Mouse (Mus musculus): Measurements from ENCODE around the gene Cpsf4l.

The Cpsf4l gene

DNA sequence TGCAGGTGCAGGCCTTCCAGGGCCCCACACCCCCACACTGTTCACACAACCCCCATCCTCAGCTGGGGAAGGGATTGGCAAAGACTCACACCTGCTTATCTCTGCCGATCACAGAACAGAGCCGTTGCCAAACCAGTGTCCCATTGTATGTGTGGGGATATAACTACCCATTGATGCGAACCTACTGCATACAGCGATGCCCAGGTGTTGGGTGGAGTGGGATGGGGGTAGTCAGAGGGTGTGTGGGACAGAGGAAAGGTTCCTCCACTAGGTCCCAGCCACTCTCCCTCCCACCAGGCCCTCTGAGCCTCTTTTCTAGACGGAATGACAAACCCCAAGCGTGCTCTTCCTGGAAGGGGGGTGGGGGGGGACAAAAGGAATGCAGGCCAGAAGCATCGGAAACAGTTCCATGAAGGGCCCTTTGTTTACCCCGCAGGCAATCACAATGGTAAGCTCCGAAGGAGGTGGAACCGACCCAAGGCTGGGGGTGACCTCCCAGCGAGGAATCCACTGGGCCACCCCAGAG lies at the start of gene Cpsf4l:
Gene Cpsf4l, minus strand, starts transcription at position 287 of the 526 bp plus-strand sequence.
- DNase-seq (ENCODE audit: low spot score), result no peak

DNA sequence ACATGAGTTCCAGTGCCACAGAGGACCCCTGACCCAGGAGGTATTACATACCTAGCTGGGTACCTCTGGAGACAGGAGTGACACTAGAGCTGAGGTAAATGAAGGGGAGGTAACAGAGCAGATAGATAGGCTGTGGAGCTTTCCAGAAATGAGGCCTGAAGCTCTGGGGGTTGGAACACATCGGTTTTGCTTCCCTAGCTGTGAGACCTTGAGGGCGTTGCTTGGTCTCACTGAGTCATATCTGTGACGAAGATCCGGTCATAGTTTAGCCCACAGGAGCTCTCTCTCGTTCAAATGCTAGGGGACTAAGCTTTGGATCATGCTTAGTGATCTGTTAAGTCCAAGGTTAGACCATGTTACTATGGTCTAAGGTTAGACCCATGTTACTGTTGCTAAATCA lies 49.0 kb upstream of the Cpsf4l start:
- DNase-seq (ENCODE audit: low spot score), result no peak

DNA sequence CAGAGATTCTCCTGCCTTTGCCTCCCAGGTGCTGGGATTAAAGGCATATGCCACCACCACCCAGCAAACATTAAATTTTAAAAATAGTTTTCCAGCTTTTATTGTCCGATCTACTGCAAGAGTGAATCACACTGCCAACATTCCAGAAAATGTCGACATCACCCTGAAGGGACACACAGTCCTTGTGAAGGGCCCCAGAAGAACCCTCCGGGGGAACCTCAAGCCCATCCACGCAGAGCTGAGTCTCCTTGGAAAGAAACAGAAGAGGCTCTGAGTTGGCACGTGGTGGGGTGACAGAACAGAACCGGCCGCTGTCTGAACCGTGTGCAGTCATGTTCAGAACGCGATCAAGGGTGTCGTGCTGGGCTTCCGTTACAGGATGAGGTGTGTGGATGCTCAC lies 46.8 kb upstream of the Cpsf4l start:
- peak; percentile 34 for DNase-seq (ENCODE audit: low spot score)

DNA sequence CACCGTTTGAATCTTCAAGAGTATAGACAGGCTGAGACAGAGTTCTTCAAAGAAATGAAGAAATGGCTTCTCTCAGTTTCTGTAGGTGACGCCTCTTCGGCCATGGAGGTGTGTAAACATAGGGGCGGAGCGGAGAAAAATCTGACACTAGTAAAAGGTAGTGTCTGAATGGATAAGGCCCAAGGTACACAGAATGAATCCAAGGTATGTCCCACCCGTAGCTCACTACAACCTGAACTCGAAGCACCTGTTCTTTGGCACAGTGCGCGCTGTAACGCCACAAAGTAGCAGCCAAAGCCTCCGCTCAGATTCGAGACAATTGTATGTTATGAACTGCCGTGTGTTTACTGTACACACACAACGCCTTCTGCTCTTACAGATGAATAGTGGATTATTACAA lies 46.1 kb upstream of the Cpsf4l start:
- no peak for DNase-seq (ENCODE audit: low spot score)

DNA sequence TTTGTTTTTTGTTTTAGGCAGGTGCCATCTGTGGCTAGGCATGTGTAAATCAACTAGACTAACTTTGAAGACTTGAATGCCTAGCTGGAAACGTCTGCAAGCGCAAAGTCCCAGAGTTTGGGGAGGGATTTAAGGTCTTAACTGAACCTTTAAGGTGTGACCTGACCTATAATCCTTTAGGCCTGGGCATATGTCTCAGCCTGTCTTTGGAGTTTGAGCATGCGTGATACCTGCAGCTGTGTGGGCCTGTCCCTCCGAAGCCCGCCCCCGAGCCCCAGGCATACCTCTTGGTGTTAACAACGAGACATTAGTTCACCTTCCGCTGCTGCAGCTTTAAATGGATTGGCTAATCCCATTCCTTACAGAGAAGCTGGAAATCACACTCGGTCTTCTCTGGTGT lies 45.0 kb upstream of the Cpsf4l start:
- no peak for DNase-seq (ENCODE audit: low spot score)

DNA sequence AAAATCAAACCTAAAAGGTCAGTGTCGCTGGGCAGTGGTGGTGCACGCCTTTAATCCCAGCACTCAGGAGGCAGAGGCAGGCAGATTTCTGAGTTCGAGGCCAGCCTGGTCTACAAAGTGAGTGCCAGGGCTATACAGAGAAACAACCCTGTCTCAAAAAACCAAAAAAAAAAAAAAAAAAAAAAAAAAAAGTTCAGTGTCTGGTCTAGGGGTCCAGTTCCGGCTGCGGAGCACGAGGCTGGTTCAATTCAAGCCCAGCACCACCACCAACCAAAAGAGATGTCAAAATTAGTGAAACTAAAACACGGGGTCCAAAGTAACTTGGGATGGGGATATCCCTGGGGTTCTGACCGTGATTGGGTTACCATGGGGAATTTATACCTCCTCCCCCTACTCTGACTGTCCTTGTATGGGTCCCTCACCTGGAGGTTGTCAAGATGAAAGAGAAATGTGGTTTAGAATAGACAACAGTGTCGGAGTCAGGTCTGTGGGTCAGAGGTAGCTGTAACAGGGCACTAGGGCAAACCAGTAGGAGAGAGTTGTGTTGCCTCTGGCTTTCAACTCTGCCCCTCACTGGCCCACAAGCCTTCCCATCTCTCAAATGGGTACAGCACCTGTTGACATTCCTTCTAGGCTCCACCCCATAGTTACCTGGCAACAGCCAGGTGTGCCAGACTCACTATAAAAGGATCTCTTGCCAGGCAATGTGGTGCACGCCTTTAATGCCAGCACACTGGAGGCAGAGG lies 43.0 kb upstream of the Cpsf4l start:
- DNase-seq (ENCODE audit: low spot score), result no peak

DNA sequence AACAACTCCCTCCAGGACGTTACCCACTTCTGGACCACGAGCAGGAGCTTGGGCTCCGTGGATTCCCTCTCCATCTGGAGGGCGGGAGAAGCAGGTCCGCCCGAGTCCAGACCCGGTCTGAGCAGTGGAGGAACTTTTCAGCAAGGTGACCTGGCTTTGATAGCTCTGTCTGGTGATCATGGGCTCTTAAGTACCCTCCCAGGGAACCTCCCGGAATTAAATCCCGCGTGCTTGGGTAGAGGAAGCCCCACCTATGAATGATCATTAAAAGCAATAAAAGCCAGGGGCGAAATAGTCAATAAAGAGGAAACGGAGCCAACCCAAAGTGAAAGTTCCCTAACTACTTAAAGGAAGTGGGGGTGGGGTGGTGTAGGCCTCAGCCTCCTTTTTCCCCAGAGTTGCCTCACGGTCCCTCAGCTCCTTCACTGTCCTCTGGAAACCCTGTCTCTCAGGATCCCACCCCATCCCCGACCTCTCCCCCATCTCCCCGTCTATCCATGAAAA lies 42.4 kb upstream of the Cpsf4l start:
- peak; percentile 24 for DNase-seq (ENCODE audit: low spot score)

DNA sequence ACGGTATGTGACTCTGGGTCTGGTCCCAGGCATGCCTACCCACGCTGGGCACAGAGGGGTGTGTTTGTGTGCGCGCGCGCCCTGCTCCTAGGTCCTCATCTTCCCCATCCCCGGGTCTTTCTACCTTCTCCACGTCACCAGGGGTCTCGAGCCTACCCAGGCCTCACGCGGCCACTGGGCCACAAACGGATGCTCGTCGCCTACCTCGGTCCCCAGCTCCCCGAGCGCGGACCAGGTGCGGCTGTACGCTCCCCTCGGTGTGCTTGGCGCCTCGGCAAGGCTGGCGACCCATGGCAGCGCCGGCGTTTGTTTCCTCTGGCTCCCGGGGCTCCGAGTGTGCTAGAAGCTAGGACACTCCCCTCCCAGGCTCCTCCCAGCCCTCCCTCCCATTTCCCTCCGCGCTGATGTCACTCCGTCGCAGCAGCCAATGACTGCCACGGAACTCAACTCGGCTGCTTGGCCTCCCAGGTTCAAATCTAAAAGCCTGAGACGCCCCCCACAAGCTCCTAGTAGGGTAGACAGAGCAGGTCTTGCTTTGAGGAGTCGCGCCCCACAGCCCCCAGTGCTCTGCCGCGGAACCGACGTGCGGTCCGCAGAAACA lies 41.8 kb upstream of the Cpsf4l start, which contains the start of gene Cdc42ep4:
Gene Cdc42ep4, minus strand, starts transcription at position 398 of the 601 bp plus-strand sequence.
- DNase-seq (ENCODE audit: low spot score), result peak; percentile 92

DNA sequence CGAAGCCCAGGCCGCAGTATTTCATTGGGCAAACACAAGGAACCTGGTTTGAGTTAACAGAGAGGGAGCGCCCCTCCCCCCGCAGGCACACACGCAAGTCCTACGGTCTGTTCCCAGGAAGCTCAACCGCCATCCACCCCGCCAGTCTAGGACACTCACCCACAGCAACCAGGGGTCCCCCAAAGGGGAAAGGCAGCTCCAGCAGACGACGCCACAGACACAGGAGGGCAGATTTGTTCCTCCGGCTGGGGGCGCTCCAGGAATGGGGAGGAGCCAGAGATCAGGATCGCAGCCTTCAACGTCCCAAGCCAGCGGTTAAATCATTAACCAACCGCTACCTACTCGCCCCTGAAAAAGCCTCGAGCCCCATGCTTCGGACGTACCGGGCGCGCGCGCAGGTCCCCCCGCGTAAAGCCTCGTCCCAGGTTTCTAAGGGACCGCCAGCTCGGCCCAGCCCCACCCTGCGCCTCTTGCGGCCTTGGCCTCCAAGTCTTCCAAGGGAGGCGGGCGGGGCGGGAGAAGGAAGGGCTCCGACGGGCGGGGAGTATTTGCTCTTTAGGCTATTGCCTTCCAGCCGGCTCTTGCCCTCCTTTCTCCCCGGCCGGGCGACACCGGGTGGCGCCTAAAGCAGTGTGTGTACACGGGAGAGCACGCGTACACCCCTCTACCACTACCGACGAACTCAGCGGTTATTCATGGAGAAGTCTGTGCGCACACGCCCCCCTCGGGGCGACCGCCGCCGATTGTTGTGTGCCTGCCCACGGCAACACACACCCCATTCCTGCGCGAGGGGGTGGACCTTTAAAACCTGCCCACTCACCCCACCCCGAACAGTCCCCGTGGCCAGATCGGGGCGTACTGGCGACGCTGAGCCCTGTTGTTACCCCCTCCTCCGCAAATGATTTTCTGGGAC lies 41.0 kb upstream of the Cpsf4l start:
- peak; percentile 86 for DNase-seq (ENCODE audit: low spot score)

DNA sequence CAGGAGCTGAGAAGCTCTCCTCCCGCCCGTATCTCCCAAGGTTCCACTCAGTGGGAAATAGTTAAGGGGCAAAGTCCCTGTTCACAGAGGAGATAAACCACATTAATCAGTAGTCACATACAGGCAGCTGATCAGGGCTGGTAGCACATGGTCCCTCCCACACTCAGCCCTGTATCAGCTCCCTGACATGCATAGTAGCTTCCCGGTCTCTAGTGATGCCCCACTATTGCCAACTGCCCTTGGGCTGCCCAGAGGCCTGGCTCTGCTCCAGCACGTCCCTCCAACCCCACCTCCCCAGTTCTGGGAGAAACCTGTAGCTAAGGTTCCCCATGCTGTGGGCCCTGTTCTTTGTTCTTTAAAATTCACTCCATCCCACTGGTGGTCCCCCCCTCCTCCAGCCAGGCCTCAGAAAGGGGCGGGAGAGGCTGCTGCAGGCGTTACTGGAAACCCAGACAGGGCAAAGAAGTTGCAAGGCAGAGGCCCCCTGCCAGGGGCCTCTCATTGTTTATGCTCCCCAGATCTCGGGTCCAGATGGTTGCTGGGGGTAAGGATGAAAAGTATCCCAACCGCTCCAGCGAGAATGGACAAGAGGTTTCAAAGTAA lies 40.0 kb upstream of the Cpsf4l start:
- DNase-seq (ENCODE audit: low spot score), result peak; percentile 28

DNA sequence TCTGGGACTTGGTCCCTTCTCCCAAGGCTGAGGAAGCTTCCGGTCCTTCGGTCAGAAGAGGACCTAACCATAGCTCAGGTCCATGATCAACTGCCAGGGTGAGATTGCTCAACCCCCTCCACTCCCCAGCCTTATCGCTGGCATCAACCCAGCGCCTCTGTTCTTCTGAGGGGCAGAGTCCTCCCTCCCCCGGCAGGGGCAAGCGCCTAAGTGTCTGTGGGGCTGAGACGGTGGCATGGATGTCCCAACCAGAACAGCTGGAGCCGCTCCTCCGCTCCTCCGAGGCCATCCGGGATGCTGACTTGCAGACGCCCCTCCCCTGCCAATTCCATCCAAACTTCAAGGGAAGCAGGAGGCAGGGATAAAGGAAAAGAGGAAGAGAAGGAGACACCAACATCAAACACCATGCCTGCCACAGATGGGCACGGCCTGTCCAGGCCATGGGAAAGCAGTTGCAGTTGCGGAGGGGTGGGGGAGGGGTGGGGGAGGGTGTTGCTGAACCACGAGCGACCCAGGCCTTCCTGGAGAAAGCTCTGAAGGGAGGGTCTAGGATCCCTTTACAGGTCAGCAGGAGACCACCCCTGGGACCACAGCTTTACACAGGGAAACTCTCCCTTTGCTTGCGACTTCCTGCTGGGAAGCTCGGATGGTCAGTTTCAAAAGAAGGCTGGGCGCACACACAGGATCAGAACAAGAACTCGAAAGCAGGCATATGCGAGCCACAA lies 39.1 kb upstream of the Cpsf4l start:
- DNase-seq (ENCODE audit: low spot score), result peak; percentile 18

DNA sequence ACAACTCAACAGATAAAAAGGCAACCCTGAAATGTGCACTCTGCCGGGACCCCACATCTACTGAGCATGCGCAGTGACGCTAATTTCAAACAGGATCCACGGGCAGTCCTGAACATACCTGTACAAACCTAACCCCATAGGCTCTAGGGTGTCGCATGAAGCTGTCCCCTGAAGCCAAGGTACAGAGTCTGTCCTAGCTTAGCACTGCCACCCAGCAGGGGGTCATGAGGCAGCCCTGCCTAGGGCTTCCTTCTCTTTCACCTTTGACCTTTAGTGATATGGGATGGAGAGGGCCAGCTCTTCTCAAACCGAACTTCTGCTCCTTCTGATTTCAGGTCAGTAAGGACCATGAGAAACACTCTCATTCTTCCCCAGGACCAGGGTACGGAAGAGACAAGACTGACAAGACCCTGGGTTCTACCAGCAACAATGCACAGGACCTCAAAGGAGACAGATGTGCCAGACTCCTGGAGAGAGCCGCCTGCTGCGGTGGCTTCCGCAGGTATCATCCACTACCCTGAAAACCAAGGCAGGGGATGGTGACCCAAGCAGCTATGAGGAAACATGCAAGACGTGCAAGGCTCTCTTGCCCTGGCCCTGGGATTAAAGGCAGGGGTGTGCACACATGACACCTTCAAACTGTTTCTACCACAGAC lies 38.0 kb upstream of the Cpsf4l start:
- DNase-seq (ENCODE audit: low spot score), result no peak

DNA sequence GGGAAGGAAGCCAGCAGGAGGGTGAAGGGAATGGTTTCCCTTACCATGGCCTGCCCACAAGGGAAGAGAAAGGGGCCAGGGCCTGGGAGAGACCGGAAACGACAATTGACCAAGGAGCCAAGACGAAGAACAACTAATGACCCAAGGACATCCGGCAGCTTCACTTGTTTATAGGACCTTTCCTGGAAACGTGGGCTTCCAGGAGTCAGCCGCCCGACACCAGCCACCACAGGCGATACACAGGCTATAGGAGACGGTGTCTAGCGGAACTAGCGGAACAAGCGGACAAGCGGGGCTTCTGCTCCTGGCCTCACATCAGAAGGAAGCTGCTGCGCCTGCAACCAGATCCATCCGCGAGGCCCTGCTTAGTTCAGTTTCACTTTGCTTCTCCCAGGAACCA lies 37.2 kb upstream of the Cpsf4l start:
- DNase-seq (ENCODE audit: low spot score), result no peak

DNA sequence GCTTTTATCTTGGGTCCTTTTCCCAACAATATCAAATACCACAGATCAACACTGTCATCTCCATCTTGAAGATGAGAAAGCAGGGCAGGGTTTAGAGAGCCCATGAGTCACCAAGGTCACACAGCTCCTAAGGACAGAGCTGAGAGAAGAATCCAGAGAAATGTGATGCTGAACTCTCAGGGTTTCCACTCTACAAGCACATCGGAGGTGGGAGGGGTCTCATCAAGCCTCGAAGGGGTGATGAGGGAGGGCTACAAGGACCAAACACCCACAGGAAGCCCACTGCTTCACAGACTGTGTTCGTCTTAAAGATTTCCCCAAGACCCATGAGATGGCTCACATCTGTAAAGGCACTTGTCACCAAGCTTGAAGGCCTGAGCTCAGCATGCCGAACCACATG lies 36.1 kb upstream of the Cpsf4l start:
- no peak for DNase-seq (ENCODE audit: low spot score)

DNA sequence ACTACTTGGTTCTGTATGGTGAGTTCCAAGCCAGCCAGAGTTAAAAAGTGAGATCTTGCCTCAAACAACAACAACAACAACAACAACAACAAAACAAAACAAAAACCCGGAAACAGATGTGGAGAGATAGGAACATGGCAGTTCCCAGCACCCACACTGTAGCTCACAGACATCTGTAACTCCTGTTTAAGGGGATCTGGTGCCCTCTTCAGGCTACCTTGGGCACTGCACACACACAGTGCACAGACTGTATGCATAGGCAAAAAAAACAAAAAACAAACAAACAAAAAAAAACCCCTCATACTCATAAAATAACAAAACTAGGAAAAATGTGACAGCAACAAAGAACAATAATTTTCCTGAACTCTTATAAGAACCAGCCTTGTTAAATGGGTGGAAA lies 33.2 kb upstream of the Cpsf4l start:
- no peak for DNase-seq (ENCODE audit: low spot score)

DNA sequence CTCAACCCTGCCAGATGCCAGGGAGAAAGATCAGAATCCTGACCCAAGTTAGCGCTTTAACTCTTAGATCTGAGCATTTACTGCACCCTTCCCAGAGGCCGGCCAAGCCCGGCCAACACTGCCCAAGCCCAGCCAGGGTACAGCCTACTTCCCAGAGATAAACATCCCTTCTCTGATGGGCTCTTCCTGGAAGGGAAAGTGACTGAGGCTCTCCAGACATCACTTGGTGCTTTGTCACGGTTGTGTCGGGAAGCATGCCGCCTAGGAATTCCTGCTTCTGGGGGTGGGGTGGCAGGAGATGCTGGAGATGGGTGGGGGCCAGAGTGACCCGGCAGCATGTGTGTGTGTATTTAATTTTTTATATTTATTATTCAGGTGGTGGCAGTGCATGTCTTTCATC lies 30.3 kb upstream of the Cpsf4l start:
- DNase-seq (ENCODE audit: low spot score), result no peak

DNA sequence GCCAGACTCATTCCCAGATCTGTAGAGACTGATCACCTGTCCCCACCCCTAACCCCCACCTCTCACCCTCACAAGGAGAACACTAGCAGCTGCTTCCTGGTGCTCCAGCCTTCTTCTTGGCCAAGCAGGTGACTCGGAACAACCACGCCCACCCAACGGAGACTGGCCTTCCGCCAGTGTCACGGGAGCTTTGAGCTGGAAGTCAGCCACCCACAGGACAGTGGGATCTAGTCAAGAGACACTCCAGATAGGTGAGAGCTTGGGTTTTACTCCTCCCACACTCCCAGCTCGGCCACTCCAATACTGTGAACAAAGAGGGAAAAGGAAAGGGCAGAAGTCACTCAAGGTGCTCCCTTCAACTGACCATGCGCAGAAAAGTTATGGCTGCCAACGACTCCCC lies 29.4 kb upstream of the Cpsf4l start:
- DNase-seq (ENCODE audit: low spot score), result no peak

DNA sequence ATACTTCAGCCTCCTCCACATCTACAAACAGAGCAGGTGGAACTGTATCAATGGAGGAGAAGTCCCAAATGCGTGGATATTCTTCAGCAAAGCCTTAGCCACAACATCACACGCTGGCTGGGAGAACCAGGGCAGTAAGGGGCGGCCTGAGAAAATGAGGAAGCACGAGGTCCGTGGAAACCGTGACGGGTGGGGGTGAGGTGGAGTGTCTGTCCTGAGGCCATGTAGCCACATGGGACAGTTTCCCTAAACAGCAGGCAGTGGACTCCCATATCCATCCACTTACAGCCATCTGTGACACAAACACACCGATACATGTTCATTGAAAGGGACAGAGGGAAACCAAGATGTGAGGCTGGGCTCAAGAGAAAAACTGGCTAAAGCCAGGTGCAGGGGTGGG lies 28.1 kb upstream of the Cpsf4l start:
- no peak for DNase-seq (ENCODE audit: low spot score)

DNA sequence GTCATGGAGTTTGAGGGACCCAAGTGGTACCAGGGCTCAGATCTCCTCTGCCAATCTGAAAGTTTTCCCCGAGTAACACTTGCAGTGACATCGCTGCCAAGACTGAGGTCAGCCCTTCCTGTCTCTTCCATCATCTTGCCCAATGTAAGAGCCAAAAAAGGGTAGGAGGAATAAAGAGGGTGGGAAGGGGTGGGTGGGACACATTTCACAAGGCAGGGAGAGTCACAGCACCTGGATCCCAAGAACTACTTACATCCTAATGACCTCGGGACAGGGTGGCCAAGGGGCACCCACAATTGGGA lies 27.7 kb upstream of the Cpsf4l start:
- DNase-seq (ENCODE audit: low spot score), result no peak

DNA sequence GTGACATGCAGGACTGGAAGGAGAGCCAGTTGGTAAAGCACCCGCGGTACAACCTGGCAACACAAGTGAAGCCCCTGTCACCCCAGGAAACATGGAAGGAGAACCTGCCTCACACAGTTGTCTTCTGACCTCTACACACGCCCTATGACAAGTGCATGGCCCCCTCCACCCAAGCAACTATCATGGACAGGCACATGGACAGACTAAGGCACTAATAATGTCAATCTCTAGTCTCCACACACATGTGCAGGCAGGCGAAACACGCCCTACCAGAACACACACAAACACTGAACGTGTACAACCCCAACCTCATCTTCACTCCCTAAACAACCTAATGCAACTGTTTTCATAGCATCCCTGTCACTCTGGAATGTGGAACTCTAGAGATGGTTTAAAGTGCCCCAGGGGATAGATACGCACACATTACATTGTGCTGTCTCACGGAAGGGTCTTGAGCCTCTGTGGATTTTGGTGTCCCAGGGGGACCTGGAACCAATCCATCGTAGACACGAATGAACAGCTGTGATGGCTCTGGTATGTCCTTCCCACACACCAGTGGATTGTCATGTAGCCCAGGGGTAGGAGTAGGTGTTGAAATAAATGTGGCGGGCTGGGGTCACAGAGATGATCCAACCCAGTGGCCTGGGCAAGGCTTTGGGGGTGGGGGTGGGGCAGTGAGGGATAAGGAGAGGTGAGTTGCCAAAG lies 27.2 kb upstream of the Cpsf4l start:
- no peak for DNase-seq (ENCODE audit: low spot score)
